Mouse (Mus musculus): ENCODE measurements around the gene Gm42421.

- TF ChIP-seq CTCF (IDR thresholded peaks at IDR 0.05; ENCODE audit: borderline replicate concordance, insufficient read depth, low read depth, low read length) (no peak), POLR2A (IDR thresholded peaks at IDR 0.05; ENCODE audit: borderline replicate concordance, insufficient read depth, low read length) (no peak)
Observed at GRCm38 (mm10) chr5:143918120-143918519, 9.9 kb upstream of the Gm42421 start.

All from cerebellum, adult 2 months (tissue).